Mouse (Mus musculus): Measurements from ENCODE around the gene Ptp4a2. TPM values are rescaled to one million over a fixed set of nuclear protein-coding genes. Genes with fewer than 3 reads are reported as not detected.
"Not testable (repeated sequence)": the region's sequence is repeated elsewhere in the genome, so short reads cannot be mapped to it uniquely, and the experiment has no call there.

The Ptp4a2 gene
- polyA plus RNA-seq, 1 experiment from 2014 or later: 279 TPM

DNA sequence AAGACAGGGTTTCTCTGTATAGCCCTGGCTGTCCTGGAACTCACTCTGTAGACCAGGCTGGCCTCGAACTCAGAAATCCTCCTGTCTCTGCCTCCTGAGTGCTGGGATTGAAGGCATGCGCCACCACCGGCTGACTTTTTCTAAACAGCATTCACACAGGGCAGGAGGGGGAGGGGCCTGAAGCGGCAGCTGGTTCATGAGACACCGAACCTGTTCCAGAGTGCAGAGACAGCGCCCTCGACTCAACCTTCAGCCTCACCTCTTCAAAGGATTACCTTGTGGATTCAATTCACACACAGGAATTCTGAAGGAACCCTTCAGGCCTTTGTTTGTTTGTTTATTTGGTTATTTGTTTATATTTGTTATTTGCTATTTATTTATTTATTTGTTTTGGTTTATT lies 79.1 kb downstream of the Ptp4a2 start:
- Histone ChIP-seq H3K36me3 (ENCODE audit: control insufficient read depth, insufficient read depth, low read length) (no peaks in the 10 kb centered on the region), H3K27me3 (replicated peaks; ENCODE audit: control insufficient read depth, insufficient read depth, low read length) (no peaks in the 10 kb centered on the region), H3K4me2 (ENCODE audit: low read length) (no peak overlapping the region), H3K9me3 (ENCODE audit: control insufficient read depth, low read length) (no peaks in the 10 kb centered on the region), H3K9ac (ENCODE audit: low read length) (no peak overlapping the region), H3K4me3 (ENCODE audit: low read depth, low read length) (no peak overlapping the region), H3K27ac (ENCODE audit: low read depth) (no peak overlapping the region), H3K4me1 (replicated peaks; ENCODE audit: control insufficient read depth, insufficient read depth, low read length) (no peaks in the 10 kb centered on the region)
- no peak for DNase-seq (ENCODE audit: low spot score)
- ATAC-seq (replicated peaks; ENCODE audit: low FRiP score, low TSS enrichment, low read depth): no peak
- WGBS: 78% methylated on average over 7 of the region's 7 CpGs

DNA sequence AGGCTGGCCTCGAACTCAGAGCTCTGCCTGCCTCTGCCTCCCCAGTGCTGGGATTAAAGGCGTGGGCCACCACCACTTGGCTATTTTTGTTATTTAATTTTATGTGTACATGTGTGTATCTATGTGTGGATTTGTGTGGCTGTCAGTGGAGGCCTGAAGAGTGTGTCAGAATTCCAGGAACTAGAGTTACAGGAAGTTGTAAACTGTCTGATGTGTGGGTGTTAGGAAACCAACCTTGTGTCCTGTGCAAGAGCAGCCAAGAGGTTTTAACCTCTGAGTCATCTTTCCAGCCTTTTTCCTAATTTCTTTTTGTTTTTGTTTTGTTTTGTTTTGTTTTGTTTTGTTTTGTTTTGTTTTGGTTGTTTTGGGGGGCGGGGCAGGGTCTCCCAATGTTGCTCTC lies 83.8 kb downstream of the Ptp4a2 start:
- DNase-seq (ENCODE audit: low spot score) (no peak), ATAC-seq (replicated peaks; ENCODE audit: low FRiP score, low TSS enrichment, low read depth) (no peak)
- 94% methylated on average over 3 of the region's 3 CpGs for WGBS
- no peak overlapping the region for H3K27ac ChIP-seq (ENCODE audit: low read depth)
- no peaks in the 10 kb centered on the region for H3K4me1 ChIP-seq (replicated peaks; ENCODE audit: control insufficient read depth, insufficient read depth, low read length)
- H3K9me3 ChIP-seq (ENCODE audit: control insufficient read depth, low read length): no peaks in the 10 kb centered on the region
- H3K4me2 ChIP-seq (ENCODE audit: low read length): no peak overlapping the region
- no peak overlapping the region for H3K4me3 ChIP-seq (ENCODE audit: low read depth, low read length)
- no peaks in the 10 kb centered on the region for H3K27me3 ChIP-seq (replicated peaks; ENCODE audit: control insufficient read depth, insufficient read depth, low read length)
- H3K36me3 ChIP-seq (ENCODE audit: control insufficient read depth, insufficient read depth, low read length): no peaks in the 10 kb centered on the region
- no peak overlapping the region for H3K9ac ChIP-seq (ENCODE audit: low read length)

DNA sequence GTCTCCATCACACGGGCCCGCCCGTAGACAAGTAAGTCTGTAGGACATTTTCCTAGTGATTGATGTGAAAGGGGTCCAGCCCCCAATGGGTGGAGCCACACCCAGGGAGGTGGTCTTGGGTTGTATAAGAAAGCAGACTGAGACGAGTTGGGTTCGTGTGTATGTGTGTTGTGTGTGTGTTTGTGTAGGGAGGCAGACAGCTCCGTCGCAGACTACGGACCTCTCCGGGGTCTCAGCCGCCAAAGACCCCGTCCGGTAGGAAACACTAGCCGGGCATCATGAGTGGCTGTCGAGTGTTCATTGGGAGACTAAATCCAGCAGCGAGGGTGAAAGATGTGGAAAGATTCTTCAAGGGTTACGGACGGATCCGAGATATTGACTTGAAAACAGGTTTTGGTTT lies 87.8 kb downstream of the Ptp4a2 start:
- ATAC-seq (replicated peaks; ENCODE audit: low FRiP score, low TSS enrichment, low read depth); H3K9ac ChIP-seq (ENCODE audit: low read length): not testable (repeated sequence)
- WGBS: 97% methylated on average over 18 of the region's 18 CpGs

More for the DNA sequence above, 87.8 kb downstream of the Ptp4a2 start:
- not testable (repeated sequence) for DNase-seq (ENCODE audit: low spot score); H3K9me3 ChIP-seq (ENCODE audit: control insufficient read depth, low read length); H3K4me3 ChIP-seq (ENCODE audit: low read depth, low read length); H3K27ac ChIP-seq (ENCODE audit: low read depth); H3K27me3 ChIP-seq (replicated peaks; ENCODE audit: control insufficient read depth, insufficient read depth, low read length); H3K4me2 ChIP-seq (ENCODE audit: low read length); H3K4me1 ChIP-seq (replicated peaks; ENCODE audit: control insufficient read depth, insufficient read depth, low read length); H3K36me3 ChIP-seq (ENCODE audit: control insufficient read depth, insufficient read depth, low read length)

Small RNA genes lying within 50 kb of the gene (microRNA-seq; reads per million reads assigned to microRNA genes)
- gene Gm28017: not detected

Other genes with a start within 250 kb of the Ptp4a2 start
- 7.9 and 8.1 TPM in 2 replicates for gene Lck, start 237.6 kb upstream of the Ptp4a2 start, polyA plus RNA-seq (2014; fragmentation: Nextera tagmentation; extraction: Ambion mirVana)
- gene Fam167b, start 232.7 kb upstream of the Ptp4a2 start, polyA plus RNA-seq (2014; fragmentation: Nextera tagmentation; extraction: Ambion mirVana): 1.5 and 1.8 TPM in 2 replicates
- gene Eif3i, start 210.6 kb upstream of the Ptp4a2 start, polyA plus RNA-seq (2014; fragmentation: Nextera tagmentation; extraction: Ambion mirVana): 349 and 356 TPM in 2 replicates
- gene Tmem234, start 210.6 kb upstream of the Ptp4a2 start, polyA plus RNA-seq (2014; fragmentation: Nextera tagmentation; extraction: Ambion mirVana): 197 and 212 TPM in 2 replicates
- 2.6 and 3.7 TPM in 2 replicates for gene Dcdc2b, start 197.0 kb upstream of the Ptp4a2 start, polyA plus RNA-seq (2014; fragmentation: Nextera tagmentation; extraction: Ambion mirVana)
- 26.2 and 26.4 TPM in 2 replicates for gene Iqcc, start 192.1 kb upstream of the Ptp4a2 start, polyA plus RNA-seq (2014; fragmentation: Nextera tagmentation; extraction: Ambion mirVana)
- gene Ccdc28b, start 187.3 kb upstream of the Ptp4a2 start, polyA plus RNA-seq (2014; fragmentation: Nextera tagmentation; extraction: Ambion mirVana): 43.1 and 45.5 TPM in 2 replicates
- 81.7 and 92.8 TPM in 2 replicates for gene Txlna, start 170.2 kb upstream of the Ptp4a2 start, polyA plus RNA-seq (2014; fragmentation: Nextera tagmentation; extraction: Ambion mirVana)
- gene Kpna6, start 138.5 kb upstream of the Ptp4a2 start, polyA plus RNA-seq (2014; fragmentation: Nextera tagmentation; extraction: Ambion mirVana): 13.3 and 13.4 TPM in 2 replicates
- 26.6 and 28.9 TPM in 2 replicates for gene Tmem39b, start 114.4 kb upstream of the Ptp4a2 start, polyA plus RNA-seq (2014; fragmentation: Nextera tagmentation; extraction: Ambion mirVana)
- 96.5 and 106 TPM in 2 replicates for gene Khdrbs1, start 68.9 kb upstream of the Ptp4a2 start, polyA plus RNA-seq (2014; fragmentation: Nextera tagmentation; extraction: Ambion mirVana)
- gene Spocd1, start 118.0 kb downstream of the Ptp4a2 start, polyA plus RNA-seq (2014; fragmentation: Nextera tagmentation; extraction: Ambion mirVana): 0.15 TPM in 1 of 2 replicates, not detected in the other
- 2.7 and 2.9 TPM in 2 replicates for gene Adgrb2, start 173.7 kb downstream of the Ptp4a2 start, polyA plus RNA-seq (2014; fragmentation: Nextera tagmentation; extraction: Ambion mirVana)
- gene Col16a1, start 236.6 kb downstream of the Ptp4a2 start, polyA plus RNA-seq (2014; fragmentation: Nextera tagmentation; extraction: Ambion mirVana): 55.1 and 56.9 TPM in 2 replicates

Measured in intestine, embryonic 14.5 days (tissue).